Mouse (Mus musculus) lung, adult 10 weeks (tissue): Measurements from ENCODE around the gene Olfr157. TPM values are rescaled to one million over a fixed set of nuclear protein-coding genes. Genes with fewer than 3 reads are reported as not detected.

ENCODE experiments used
- polyA plus RNA-seq: library from polyadenylated mRNA; stranded (reverse); fragments of 350-450 nt; fragmentation: Illumina TruSeq; extraction: RNeasy Lipid Tissue Mini Kit (QIAGEN cat#74804); gene quantifications from one replicate; pipeline ENCODE4 v1.2.3, GENCODE M21; 2014; ENCODE audit warnings: low read depth, low replicate concordance; ENCODE audit not compliant: insufficient read depth

The Olfr157 gene
- not detected for polyA plus RNA-seq

GRCm38 (mm10) chr4:43840101-43840500 lies at the start of gene Olfr157:
Gene Olfr157 (minus strand): TSS chr4:43840201.

GRCm38 (mm10) chr4:43875160-43875918 lies 35.3 kb upstream of the Olfr157 start, which contains the start of gene Reck:
Gene Reck (plus strand): TSS chr4:43875530.

GRCm38 (mm10) chr4:43851265-43851664 lies 11.3 kb upstream of the Olfr157 start, which contains the start of gene Olfr155:
Gene Olfr155 (plus strand): TSS chr4:43851565.

DNA sequence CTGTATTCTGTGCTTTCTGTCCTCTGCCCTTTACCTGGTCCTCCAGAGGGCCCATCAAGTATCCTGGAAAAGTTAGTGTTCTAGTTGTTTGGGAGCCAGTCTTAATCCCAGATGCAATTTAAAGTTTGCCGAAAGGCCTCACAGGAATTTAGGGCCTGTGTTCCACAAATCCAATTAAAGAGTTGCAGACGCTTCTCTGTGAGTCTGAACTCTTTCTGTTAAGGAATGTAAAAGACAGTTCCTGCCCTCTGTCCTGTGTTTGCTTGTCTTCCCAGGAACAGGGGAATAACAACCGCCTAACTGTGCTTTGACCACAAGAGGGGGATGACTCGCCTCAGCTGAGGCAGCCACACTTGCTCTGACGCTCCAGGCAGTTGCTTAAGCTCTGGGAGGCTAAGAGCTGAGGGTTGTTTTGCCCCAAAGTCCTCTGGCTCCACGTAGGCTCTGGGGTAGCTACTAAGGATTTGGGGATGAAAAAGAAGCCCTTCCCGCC lies 16.1 kb downstream of the Olfr157 start, which contains the start of gene Olfr156:
Gene Olfr156, minus strand, starts transcription at position 51 of the 493 bp plus-strand sequence.

Other genes with a start within 250 kb of the Olfr157 start
- gene Npr2, start 208.3 kb downstream of the Olfr157 start, polyA plus RNA-seq: 36.3 TPM
- gene Spag8, start 186.6 kb downstream of the Olfr157 start, polyA plus RNA-seq: 4.8 TPM
- 96.7 TPM for gene Hint2, start 183.7 kb downstream of the Olfr157 start, polyA plus RNA-seq
- gene Tmem8b, start 171.2 kb downstream of the Olfr157 start, polyA plus RNA-seq: 2.8 TPM
- gene Fam221b, start 171.1 kb downstream of the Olfr157 start, polyA plus RNA-seq: 0.08 TPM
- gene Olfr70, start 139.4 kb downstream of the Olfr157 start, polyA plus RNA-seq: not detected
- gene Olfr71, start 129.9 kb downstream of the Olfr157 start, polyA plus RNA-seq: not detected
- 12.3 TPM for gene Hrct1, start 113.0 kb downstream of the Olfr157 start, polyA plus RNA-seq
- 4.6 TPM for gene Spaar, start 110.2 kb downstream of the Olfr157 start, polyA plus RNA-seq
- gene Olfr159, start 69.2 kb downstream of the Olfr157 start, polyA plus RNA-seq: not detected
- not detected for gene Olfr156, start 16.3 kb downstream of the Olfr157 start, polyA plus RNA-seq
- gene Olfr155, start 11.4 kb upstream of the Olfr157 start, polyA plus RNA-seq: not detected
- 20.6 TPM for gene Reck, start 35.3 kb upstream of the Olfr157 start, polyA plus RNA-seq
- 32.7 TPM for gene Glipr2, start 117.2 kb upstream of the Olfr157 start, polyA plus RNA-seq
- not detected for gene Ccin, start 143.3 kb upstream of the Olfr157 start, polyA plus RNA-seq
- 209 TPM for gene Clta, start 164.3 kb upstream of the Olfr157 start, polyA plus RNA-seq
- 19.0 TPM for gene Gne, start 244.0 kb upstream of the Olfr157 start, polyA plus RNA-seq